Mouse (Mus musculus): ENCODE results near the gene Zfp879.

The Zfp879 gene

GRCm38 (mm10) chr11:50841023-50841735 lies at the start of gene Zfp879:
TSS of gene Zfp879 (minus strand) at chr11:50841552.
- peak; percentile 94 for DNase-seq

GRCm38 (mm10) chr11:50887390-50888128 lies 46.2 kb upstream of the Zfp879 start, which contains the start of gene Zfp454:
TSS of gene Zfp454 (minus strand) at chr11:50887651.
- DNase-seq, result peak; percentile 89

GRCm38 (mm10) chr11:50886933-50887293 lies 45.6 kb upstream of the Zfp879 start:
- no peak for DNase-seq

GRCm38 (mm10) chr11:50886231-50886932 lies 45.0 kb upstream of the Zfp879 start:
- no peak for DNase-seq

GRCm38 (mm10) chr11:50883756-50884155 lies 42.4 kb upstream of the Zfp879 start:
- DNase-seq, result no peak

- no peak for DNase-seq
Observed at GRCm38 (mm10) chr11:50878641-50879040, 37.3 kb upstream of the Zfp879 start.

GRCm38 (mm10) chr11:50850989-50851601 lies 9.7 kb upstream of the Zfp879 start:
- DNase-seq, result peak; percentile 11

GRCm38 (mm10) chr11:50850177-50850735 lies 8.9 kb upstream of the Zfp879 start, which contains the start of gene Grm6:
TSS of gene Grm6 (plus strand) at chr11:50850685.
- no peak for DNase-seq

- DNase-seq, result no peak
Observed at GRCm38 (mm10) chr11:50849310-50849709, 8.0 kb upstream of the Zfp879 start.

- DNase-seq, result no peak
Observed at GRCm38 (mm10) chr11:50848520-50849137, 7.3 kb upstream of the Zfp879 start.

GRCm38 (mm10) chr11:50847047-50847446 lies 5.7 kb upstream of the Zfp879 start:
- DNase-seq, result no peak

- no peak for DNase-seq
Observed at GRCm38 (mm10) chr11:50845951-50846350, 4.6 kb upstream of the Zfp879 start.

GRCm38 (mm10) chr11:50835727-50836126 lies 5.6 kb downstream of the Zfp879 start:
- no peak for DNase-seq

- DNase-seq, result peak; percentile 87
Observed at GRCm38 (mm10) chr11:50827010-50827953, 14.1 kb downstream of the Zfp879 start, which contains the start of gene Zfp354c. TSS of gene Zfp354c (minus strand) at chr11:50827724.

- peak; percentile 10 for DNase-seq
Observed at GRCm38 (mm10) chr11:50826214-50826613, 15.1 kb downstream of the Zfp879 start.

- DNase-seq, result no peak
Observed at GRCm38 (mm10) chr11:50814233-50814632, 27.1 kb downstream of the Zfp879 start.

- no peak for DNase-seq
Observed at GRCm38 (mm10) chr11:50798836-50799235, 42.5 kb downstream of the Zfp879 start.

GRCm38 (mm10) chr11:50797674-50798073 lies 43.7 kb downstream of the Zfp879 start:
- no peak for DNase-seq
